Mouse (Mus musculus) myocyte (in vitro differentiated cells): ENCODE data around the gene Thada. TPM values are rescaled to one million over a fixed set of nuclear protein-coding genes. Genes with fewer than 3 reads are reported as not detected.

Experiments
- H3K27me3 ChIP-seq: one replicate; pipeline ENCODE4 v1.6.1; 2011; ENCODE audit not compliant: control insufficient read depth, insufficient read depth, insufficient read length
- H3K36me3 ChIP-seq: one replicate; pipeline ENCODE4 v1.6.1; 2011; ENCODE audit not compliant: control insufficient read depth, insufficient read depth
- H3K4me2 ChIP-seq: one replicate; pipeline ENCODE4 v1.6.1; 2011; ENCODE audit warnings: low read depth, control low read depth
- H3K4me3 ChIP-seq: one replicate; pipeline ENCODE4 v1.5.1; 2011; ENCODE audit warnings: mild to moderate bottlenecking, control low read depth, moderate library complexity
- H3K79me2 ChIP-seq: one replicate; pipeline ENCODE4 v1.6.1; 2011; ENCODE audit not compliant: control insufficient read depth, insufficient read depth
- H3ac ChIP-seq: one replicate; pipeline ENCODE4 v1.6.1; 2011; ENCODE audit not compliant: control insufficient read depth, insufficient read length
- CEBPB ChIP-seq: IDR thresholded peaks from 2 replicates; pipeline ENCODE4 v1.6.1; 2011; ENCODE audit warnings: mild to moderate bottlenecking, moderate library complexity; ENCODE audit not compliant: poor library complexity, insufficient read depth, severe bottlenecking
- E2F4 ChIP-seq: IDR thresholded peaks from one replicate; pipeline ENCODE4 v1.6.1; 2011; ENCODE audit warnings: mild to moderate bottlenecking, control low read depth, moderate library complexity; ENCODE audit not compliant: insufficient read depth
- MAX ChIP-seq: IDR thresholded peaks from one replicate; pipeline ENCODE4 v1.6.1; 2011; ENCODE audit warnings: low read depth, mild to moderate bottlenecking, control low read depth
- MYOD1 ChIP-seq, 3 experiments: IDR thresholded peaks; one replicate each; pipeline ENCODE4 v1.6.1; 2011; ENCODE audit warnings: control low read depth in 2 of 3, low read depth in 2 of 3, mild to moderate bottlenecking in 2 of 3, moderate library complexity in 1 of 3; ENCODE audit not compliant: insufficient read length in 2 of 3, control insufficient read depth in 1 of 3
- MYOG ChIP-seq, 3 experiments: IDR thresholded peaks; one replicate each; pipeline ENCODE4 v1.6.1; 2011; ENCODE audit warnings: control low read depth in 2 of 3, low read depth in 2 of 3, mild to moderate bottlenecking in 2 of 3; ENCODE audit not compliant: insufficient read length in 2 of 3, control insufficient read depth in 1 of 3, insufficient read depth in 1 of 3
- POLR2A ChIP-seq: IDR thresholded peaks from one replicate; pipeline ENCODE4 v1.6.1; 2011; ENCODE audit warnings: low read depth, mild to moderate bottlenecking, control low read depth, moderate library complexity; ENCODE audit not compliant: insufficient read length
- POLR2AphosphoS2 ChIP-seq: IDR thresholded peaks from one replicate; pipeline ENCODE4 v1.6.1; 2011; ENCODE audit warnings: low read depth, control low read depth; ENCODE audit not compliant: insufficient read length
- REST ChIP-seq: IDR thresholded peaks from one replicate; pipeline ENCODE4 v1.6.1; 2011; ENCODE audit warnings: mild to moderate bottlenecking, control low read depth, moderate library complexity; ENCODE audit not compliant: insufficient read depth, insufficient read length
- SRF ChIP-seq: IDR thresholded peaks from one replicate; pipeline ENCODE4 v1.6.1; 2011; ENCODE audit warnings: low read depth; ENCODE audit not compliant: control insufficient read depth, insufficient read length
- TCF12 ChIP-seq: IDR thresholded peaks from one replicate; pipeline ENCODE4 v1.6.1; 2011; ENCODE audit warnings: mild to moderate bottlenecking, control low read depth; ENCODE audit not compliant: poor library complexity, insufficient read depth, severe bottlenecking
- TCF3 ChIP-seq: IDR thresholded peaks from one replicate; pipeline ENCODE4 v1.6.1; 2011; ENCODE audit warnings: low read depth, control low read depth; ENCODE audit not compliant: insufficient read length
- USF1 ChIP-seq: IDR thresholded peaks from one replicate; pipeline ENCODE4 v1.6.1; 2011; ENCODE audit warnings: low read depth, mild to moderate bottlenecking, control low read depth, moderate library complexity
- polyA plus RNA-seq: library from polyadenylated mRNA; unstranded; fragments of >200 nt; fragmentation: generic; extraction: Trizol; gene quantifications from one replicate; pipeline ENCODE4 v1.2.1, GENCODE M21; 2012; ENCODE audit warnings: missing spikeins

Thada gene
- polyA plus RNA-seq, 1 experiment = 5.5 TPM

- Histone ChIP-seq H3K4me3 (no peak overlapping the region), H3K27me3 (no peaks in the 10 kb centered on the region), H3ac (no peak overlapping the region), H3K4me2 (no peak overlapping the region), H3K79me2 (no peaks in the 10 kb centered on the region), H3K36me3 (no peaks in the 10 kb centered on the region)
- no peak for TF ChIP-seq CEBPB
- no peak for TF ChIP-seq REST
- no peak for TF ChIP-seq POLR2A
- no peak for TF ChIP-seq TCF3
- TF ChIP-seq MYOD1 (IDR thresholded peaks at IDR 0.05; ENCODE audit: control insufficient read depth in 1 of 3, insufficient read length in 2 of 3, low read depth in 2 of 3) = no peak
- TF ChIP-seq POLR2AphosphoS2 = no peak
- no peak for TF ChIP-seq E2F4
- TF ChIP-seq MAX = no peak
- TF ChIP-seq TCF12 = no peak
- TF ChIP-seq SRF = no peak
- TF ChIP-seq USF1 = no peak
- no peak for TF ChIP-seq MYOG (IDR thresholded peaks at IDR 0.05; ENCODE audit: control insufficient read depth in 1 of 3, insufficient read depth in 1 of 3, insufficient read length in 2 of 3, low read depth in 2 of 3)
Measured at GRCm38 (mm10) chr17:84492255-84492880, 26.4 kb upstream of the Thada start.

GRCm38 (mm10) chr17:84487415-84487814 lies 21.4 kb upstream of the Thada start:
- Histone ChIP-seq H3K4me3 (no peak overlapping the region), H3K36me3 (no peaks in the 10 kb centered on the region), H3ac (no peak overlapping the region), H3K27me3 (no peaks in the 10 kb centered on the region), H3K4me2 (no peak overlapping the region), H3K79me2 (no peaks in the 10 kb centered on the region)
- TF ChIP-seq SRF (no peak), POLR2A (no peak), E2F4 (no peak), POLR2AphosphoS2 (no peak), REST (no peak), TCF12 (no peak), MYOD1 (IDR thresholded peaks at IDR 0.05; ENCODE audit: control insufficient read depth in 1 of 3, insufficient read length in 2 of 3, low read depth in 2 of 3) (no peak), MYOG (IDR thresholded peaks at IDR 0.05; ENCODE audit: control insufficient read depth in 1 of 3, insufficient read depth in 1 of 3, insufficient read length in 2 of 3, low read depth in 2 of 3) (no peak), CEBPB (no peak), MAX (no peak), USF1 (no peak), TCF3 (no peak)

GRCm38 (mm10) chr17:84483673-84484320 lies 17.8 kb upstream of the Thada start:
- no peaks in the 10 kb centered on the region for H3K79me2 ChIP-seq
- no peak overlapping the region for H3K4me2 ChIP-seq
- H3K4me3 ChIP-seq = no peak overlapping the region
- TF ChIP-seq USF1 (no peak), REST (no peak), TCF12 (no peak), MYOD1 (IDR thresholded peaks at IDR 0.05; ENCODE audit: control insufficient read depth in 1 of 3, insufficient read length in 2 of 3, low read depth in 2 of 3) (no peak), CEBPB (no peak), MAX (no peak)
- no peak overlapping the region for H3ac ChIP-seq
- H3K36me3 ChIP-seq = no peaks in the 10 kb centered on the region
- no peaks in the 10 kb centered on the region for H3K27me3 ChIP-seq

- no peak for TF ChIP-seq POLR2A
- TF ChIP-seq TCF12 = no peak
- TF ChIP-seq E2F4 = no peak
- no peak for TF ChIP-seq REST
- no peak for TF ChIP-seq TCF3
- no peak for TF ChIP-seq POLR2AphosphoS2
- no peak for TF ChIP-seq MYOD1 (IDR thresholded peaks at IDR 0.05; ENCODE audit: control insufficient read depth in 1 of 3, insufficient read length in 2 of 3, low read depth in 2 of 3)
- no peak for TF ChIP-seq CEBPB
- no peak for TF ChIP-seq USF1
- H3K79me2 ChIP-seq = no peaks in the 10 kb centered on the region
- no peak overlapping the region for H3K4me2 ChIP-seq
Measured at GRCm38 (mm10) chr17:84482831-84483230, 16.8 kb upstream of the Thada start.

More at GRCm38 (mm10) chr17:84482831-84483230, 16.8 kb upstream of the Thada start:
- Histone ChIP-seq H3ac (no peak overlapping the region), H3K27me3 (no peaks in the 10 kb centered on the region), H3K4me3 (no peak overlapping the region), H3K36me3 (no peaks in the 10 kb centered on the region)
